Mouse (Mus musculus) hindbrain, embryonic 10.5 days (tissue): Measurements from ENCODE around the gene Adgrl3. TPM values are rescaled to one million over a fixed set of nuclear protein-coding genes. Genes with fewer than 3 reads are reported as not detected.

Source experiments
- DNase-seq: peaks from one replicate; pipeline ENCODE4 v3.0.0-alpha.2; 2017; ENCODE audit warnings: low spot score
- H3K27ac ChIP-seq: fragments of 300-500 bp; sonication (generic); 2 replicates; pipeline ENCODE4 v1.5.1; 2016; ENCODE audit warnings: mild to moderate bottlenecking, moderate library complexity
- H3K27me3 ChIP-seq: fragments of 300-500 bp; sonication (generic); 2 replicates; pipeline ENCODE4 v1.6.1; 2016; ENCODE audit warnings: mild to moderate bottlenecking; ENCODE audit not compliant: poor library complexity, insufficient read depth, severe bottlenecking
- H3K36me3 ChIP-seq: fragments of 300-500 bp; sonication (generic); 2 replicates; pipeline ENCODE4 v1.6.1; 2016; ENCODE audit warnings: mild to moderate bottlenecking, moderate library complexity
- H3K4me1 ChIP-seq: fragments of 300-500 bp; sonication (generic); replicated peaks from 2 replicates; pipeline ENCODE4 v1.6.1; 2016; ENCODE audit warnings: mild to moderate bottlenecking
- H3K4me3 ChIP-seq: fragments of 300-500 bp; sonication (generic); 2 replicates; pipeline ENCODE4 v1.5.1; 2016; ENCODE audit warnings: mild to moderate bottlenecking, moderate library complexity
- H3K9me3 ChIP-seq: fragments of 300-500 bp; sonication (generic); 2 replicates; pipeline ENCODE4 v1.6.1; 2016; ENCODE audit warnings: mild to moderate bottlenecking, moderate library complexity
- WGBS: fragments of 180-500 bp; shearing (Covaris S2); methylation state at CpG from one replicate; pipeline ENCODE4 v1.1.7; 2016; 5-methylcytosine and 5-hydroxymethylcytosine counted together
- polyA plus RNA-seq: library from polyadenylated mRNA; unstranded; fragments of >200 nt; fragmentation: Nextera tagmentation; extraction: Ambion mirVana; gene quantifications from 2 replicates; pipeline ENCODE4 v1.2.1, GENCODE M21; 2016

Adgrl3 gene
- polyA plus RNA-seq, 1 experiment from 2014 or later: 23.3 TPM

GRCm38 (mm10) chr5:81188871-81189485, 169.0 kb downstream of the Adgrl3 start:
- 66% methylated on average over 4 of the region's 4 CpGs for WGBS
- Histone ChIP-seq H3K9me3 (no peaks in the 10 kb centered on the region), H3K27me3 (no peaks in the 10 kb centered on the region), H3K4me3 (no peak overlapping the region), H3K4me1 (no peaks in the 10 kb centered on the region), H3K36me3 (no peaks in the 10 kb centered on the region), H3K27ac (no peak overlapping the region)
- DNase-seq: no peak

- Histone ChIP-seq H3K9me3 (no peaks in the 10 kb centered on the region), H3K27ac (no peak overlapping the region), H3K27me3 (no peaks in the 10 kb centered on the region), H3K4me1 (no peaks in the 10 kb centered on the region), H3K36me3 (no peaks in the 10 kb centered on the region), H3K4me3 (no peak overlapping the region)
- no peak for DNase-seq
Observed at GRCm38 (mm10) chr5:81200354-81200753, 180.4 kb downstream of the Adgrl3 start.

- Histone ChIP-seq H3K27ac (no peak overlapping the region), H3K27me3 (no peaks in the 10 kb centered on the region), H3K36me3 (no peaks in the 10 kb centered on the region), H3K4me3 (no peak overlapping the region), H3K4me1 (no peaks in the 10 kb centered on the region), H3K9me3 (no peaks in the 10 kb centered on the region)
- no peak for DNase-seq
- WGBS: 51% methylated on average over 4 of the region's 4 CpGs
Observed at GRCm38 (mm10) chr5:81201885-81202284, 181.9 kb downstream of the Adgrl3 start.

GRCm38 (mm10) chr5:81218500-81219057, 198.6 kb downstream of the Adgrl3 start:
- 49% methylated on average over 2 of the region's 2 CpGs for WGBS
- Histone ChIP-seq H3K27me3 (no peaks in the 10 kb centered on the region), H3K9me3 (no peaks in the 10 kb centered on the region)

GRCm38 (mm10) chr5:81224465-81224864, 204.5 kb downstream of the Adgrl3 start:
- Histone ChIP-seq H3K9me3 (no peaks in the 10 kb centered on the region), H3K27me3 (no peaks in the 10 kb centered on the region), H3K4me3 (no peak overlapping the region), H3K27ac (no peak overlapping the region), H3K4me1 (no peaks in the 10 kb centered on the region), H3K36me3 (no peaks in the 10 kb centered on the region)
- WGBS: 81% methylated on average over 6 of the region's 6 CpGs
- DNase-seq: no peak

More at GRCm38 (mm10) chr5:81218500-81219057, 198.6 kb downstream of the Adgrl3 start:
- Histone ChIP-seq H3K4me3 (no peak overlapping the region), H3K36me3 (no peaks in the 10 kb centered on the region), H3K27ac (no peak overlapping the region), H3K4me1 (peaks cover 5% of the 10 kb centered on the region)
- DNase-seq: no peak

- no peaks in the 10 kb centered on the region for H3K36me3 ChIP-seq
- no peak for DNase-seq
- no peaks in the 10 kb centered on the region for H3K27me3 ChIP-seq
- WGBS: 93% methylated on average over 2 of the region's 2 CpGs
- no peak overlapping the region for H3K27ac ChIP-seq
- H3K9me3 ChIP-seq: no peaks in the 10 kb centered on the region
- no peaks in the 10 kb centered on the region for H3K4me1 ChIP-seq
- no peak overlapping the region for H3K4me3 ChIP-seq
Observed at GRCm38 (mm10) chr5:81225486-81225885, 205.5 kb downstream of the Adgrl3 start.

- H3K27me3 ChIP-seq: no peaks in the 10 kb centered on the region
- H3K36me3 ChIP-seq: no peaks in the 10 kb centered on the region
- no peaks in the 10 kb centered on the region for H3K4me1 ChIP-seq
- H3K9me3 ChIP-seq: no peaks in the 10 kb centered on the region
- no peak overlapping the region for H3K4me3 ChIP-seq
- DNase-seq: no peak
- no peak overlapping the region for H3K27ac ChIP-seq
Observed at GRCm38 (mm10) chr5:81227256-81227655, 207.3 kb downstream of the Adgrl3 start.

GRCm38 (mm10) chr5:81248724-81249123, 228.8 kb downstream of the Adgrl3 start:
- no peak for DNase-seq
- H3K27me3 ChIP-seq: no peaks in the 10 kb centered on the region
- WGBS: 78% methylated on average over 5 of the region's 5 CpGs
- H3K4me1 ChIP-seq: no peaks in the 10 kb centered on the region
- H3K4me3 ChIP-seq: no peak overlapping the region
- no peaks in the 10 kb centered on the region for H3K9me3 ChIP-seq
- no peaks in the 10 kb centered on the region for H3K36me3 ChIP-seq
- no peak overlapping the region for H3K27ac ChIP-seq

GRCm38 (mm10) chr5:81256091-81256490, 236.2 kb downstream of the Adgrl3 start:
- no peaks in the 10 kb centered on the region for H3K27me3 ChIP-seq
- 88% methylated on average over 3 of the region's 3 CpGs for WGBS
- H3K9me3 ChIP-seq: no peaks in the 10 kb centered on the region
- no peaks in the 10 kb centered on the region for H3K36me3 ChIP-seq
- H3K27ac ChIP-seq: no peak overlapping the region
- H3K4me1 ChIP-seq: no peaks in the 10 kb centered on the region
- no peak for DNase-seq
- no peak overlapping the region for H3K4me3 ChIP-seq

- no peaks in the 10 kb centered on the region for H3K36me3 ChIP-seq
- no peak overlapping the region for H3K4me3 ChIP-seq
- DNase-seq: no peak
- no peak overlapping the region for H3K27ac ChIP-seq
- H3K27me3 ChIP-seq: no peaks in the 10 kb centered on the region
- 88% methylated on average over 3 of the region's 3 CpGs for WGBS
- H3K9me3 ChIP-seq: no peaks in the 10 kb centered on the region
- peaks cover 7% of the 10 kb centered on the region for H3K4me1 ChIP-seq
Observed at GRCm38 (mm10) chr5:81269689-81270088, 249.8 kb downstream of the Adgrl3 start.

- WGBS: 73% methylated on average over 6 of the region's 6 CpGs
- Histone ChIP-seq H3K4me3 (no peak overlapping the region), H3K9me3 (no peaks in the 10 kb centered on the region), H3K27ac (no peak overlapping the region), H3K27me3 (no peaks in the 10 kb centered on the region), H3K36me3 (no peaks in the 10 kb centered on the region), H3K4me1 (no peaks in the 10 kb centered on the region)
- no peak for DNase-seq
Observed at GRCm38 (mm10) chr5:81275346-81276047, 255.6 kb downstream of the Adgrl3 start.

- no peak overlapping the region for H3K4me3 ChIP-seq
- no peaks in the 10 kb centered on the region for H3K27me3 ChIP-seq
- H3K27ac ChIP-seq: no peak overlapping the region
- no peak for DNase-seq
- H3K36me3 ChIP-seq: no peaks in the 10 kb centered on the region
- no peaks in the 10 kb centered on the region for H3K4me1 ChIP-seq
- no peaks in the 10 kb centered on the region for H3K9me3 ChIP-seq
- WGBS: 81% methylated on average over 2 of the region's 2 CpGs
Observed at GRCm38 (mm10) chr5:81279246-81279645, 259.3 kb downstream of the Adgrl3 start.

- Histone ChIP-seq H3K27me3 (no peaks in the 10 kb centered on the region), H3K36me3 (no peaks in the 10 kb centered on the region), H3K9me3 (no peaks in the 10 kb centered on the region), H3K27ac (no peak overlapping the region), H3K4me1 (no peaks in the 10 kb centered on the region), H3K4me3 (no peak overlapping the region)
- 52% methylated on average over 1 of the region's 1 CpGs for WGBS
- no peak for DNase-seq
Observed at GRCm38 (mm10) chr5:81285643-81286042, 265.7 kb downstream of the Adgrl3 start.
